Mouse (Mus musculus) retina, postnatal 1 day (tissue): ENCODE data around the gene Rad51d.
A peak's percentile ranks its signal among the peaks of the same experiment; 100 is the strongest.
"Not testable (repeated sequence)": the region's sequence is repeated elsewhere in the genome, so short reads cannot be mapped to it uniquely, and the experiment has no call there.

Experiments
- DNase-seq: peaks from one replicate; pipeline ENCODE4 v3.0.0-alpha.2; 2012

Rad51d gene

GRCm38 (mm10) chr11:82890342-82890762, at the start of gene Rad51d:
Rad51d (minus strand) TSS chr11:82890614.
- peak; percentile 95 for DNase-seq

GRCm38 (mm10) chr11:82933186-82933585, 42.8 kb upstream of the Rad51d start:
- DNase-seq: no peak

- not testable (repeated sequence) for DNase-seq
These were observed 41.4 kb upstream of the Rad51d start for GRCm38 (mm10) chr11:82931671-82932450.

- DNase-seq: peak; percentile 34
These were observed 40.7 kb upstream of the Rad51d start for GRCm38 (mm10) chr11:82931161-82931560.

GRCm38 (mm10) chr11:82930391-82930955, 40.1 kb upstream of the Rad51d start:
- DNase-seq: peak; percentile 51

- no peak for DNase-seq
These were observed 39.2 kb upstream of the Rad51d start for GRCm38 (mm10) chr11:82929633-82929950.

- DNase-seq: peak; percentile 39
These were observed 38.7 kb upstream of the Rad51d start for GRCm38 (mm10) chr11:82928897-82929632.

GRCm38 (mm10) chr11:82923910-82924309, 33.5 kb upstream of the Rad51d start:
- DNase-seq: not testable (repeated sequence)

- peak; percentile 60 for DNase-seq
These were observed 31.3 kb upstream of the Rad51d start for GRCm38 (mm10) chr11:82921691-82922090.

GRCm38 (mm10) chr11:82920768-82921167, 30.4 kb upstream of the Rad51d start:
- no peak for DNase-seq

- peak; percentile 85 for DNase-seq
These were observed 24.4 kb upstream of the Rad51d start for GRCm38 (mm10) chr11:82914711-82915352.

- no peak for DNase-seq
These were observed 20.4 kb upstream of the Rad51d start for GRCm38 (mm10) chr11:82910679-82911389.

- DNase-seq: no peak
These were observed 19.8 kb upstream of the Rad51d start, which contains the start of gene Unc45b for GRCm38 (mm10) chr11:82910250-82910649. Unc45b (plus strand) TSS chr11:82910550.

- DNase-seq: no peak
These were observed 18.2 kb upstream of the Rad51d start for GRCm38 (mm10) chr11:82908608-82908989.

- DNase-seq: peak; percentile 94
These were observed 17.5 kb upstream of the Rad51d start, which contains the start of gene Nle1 for GRCm38 (mm10) chr11:82907651-82908607. Nle1 (minus strand) TSS chr11:82908411.

- no peak for DNase-seq
These were observed 15.4 kb upstream of the Rad51d start for GRCm38 (mm10) chr11:82905816-82906215.

GRCm38 (mm10) chr11:82904952-82905351, 14.5 kb upstream of the Rad51d start:
- no peak for DNase-seq

- DNase-seq: no peak
These were observed 11.3 kb upstream of the Rad51d start for GRCm38 (mm10) chr11:82901606-82902310.

GRCm38 (mm10) chr11:82899720-82900119, 9.3 kb upstream of the Rad51d start:
- DNase-seq: no peak

- DNase-seq: no peak
These were observed 7.1 kb upstream of the Rad51d start for GRCm38 (mm10) chr11:82897478-82897877.

- no peak for DNase-seq
These were observed 1.5 kb upstream of the Rad51d start, which contains the start of gene Fndc8 for GRCm38 (mm10) chr11:82891936-82892335. Fndc8 (plus strand) TSS chr11:82892124.
